Mouse (Mus musculus) neural tube, embryonic 14.5 days (tissue): ENCODE results near the gene Clp1. TPM values are rescaled to one million over a fixed set of nuclear protein-coding genes. Genes with fewer than 3 reads are reported as not detected.
A peak's percentile ranks its signal among the peaks of the same experiment; 100 is the strongest.

Source experiments
- ATAC-seq: fragments of 200-750 bp; cut with Nextera tagmentation; 2 replicates; pipeline ENCODE4 v1.8.0; 2017; ENCODE audit warnings: low read depth, mild to moderate bottlenecking, moderate TSS enrichment, moderate library complexity
- H3K27ac ChIP-seq: fragments of 300-500 bp; sonication (generic); 2 replicates; pipeline ENCODE4 v1.5.1; 2014; ENCODE audit warnings: low read depth, mild to moderate bottlenecking, control low read depth, low read length, moderate library complexity, mixed read lengths
- H3K27me3 ChIP-seq: fragments of 300-500 bp; sonication (generic); 2 replicates; pipeline ENCODE4 v1.6.1; 2014; ENCODE audit warnings: low read length; ENCODE audit not compliant: control insufficient read depth, insufficient read depth
- H3K36me3 ChIP-seq: fragments of 300-500 bp; sonication (generic); 2 replicates; pipeline ENCODE4 v1.6.1; 2014; ENCODE audit warnings: low read length, mixed read lengths; ENCODE audit not compliant: control insufficient read depth, insufficient read depth
- H3K4me1 ChIP-seq: fragments of 300-500 bp; sonication (generic); 2 replicates; pipeline ENCODE4 v1.6.1; 2014; ENCODE audit warnings: low read length; ENCODE audit not compliant: control insufficient read depth, insufficient read depth
- H3K4me2 ChIP-seq: fragments of 300-500 bp; sonication (generic); 2 replicates; pipeline ENCODE4 v1.6.1; 2014; ENCODE audit warnings: mild to moderate bottlenecking, low read depth, low read length, control low read depth
- H3K4me3 ChIP-seq: fragments of 300-500 bp; sonication (generic); 2 replicates; pipeline ENCODE4 v1.5.1; 2014; ENCODE audit warnings: low read depth, low read length, control low read depth, mixed read lengths
- H3K9ac ChIP-seq: fragments of 300-500 bp; sonication (generic); replicated peaks from 2 replicates; pipeline ENCODE4 v1.6.1; 2014; ENCODE audit warnings: low read depth, mild to moderate bottlenecking, control low read depth, low read length, mixed read lengths
- H3K9me3 ChIP-seq: fragments of 300-500 bp; sonication (generic); 2 replicates; pipeline ENCODE4 v1.6.1; 2016; ENCODE audit warnings: low read length; ENCODE audit not compliant: control insufficient read depth
- WGBS: fragments of 180-500 bp; shearing (Covaris S2); extraction: QIAGEN DNeasy Blood & Tissue Kit; methylation state at CpG from one replicate; pipeline ENCODE4 v1.1.7; 2014; 5-methylcytosine and 5-hydroxymethylcytosine counted together
- microRNA counts: library from miRNA; unstranded; fragments of <30 nt; microRNA quantifications from one replicate; lab custom pipeline; 2016
- microRNA-seq: library from miRNA; unstranded; fragments of <30 nt; microRNA quantifications from one replicate; pipeline ENCODE4, GENCODE M21; 2016
- polyA plus RNA-seq: library from polyadenylated mRNA; unstranded; fragments of >200 nt; fragmentation: Nextera tagmentation; extraction: Ambion mirVana; gene quantifications from 2 replicates; pipeline ENCODE4 v1.2.1, GENCODE M21; 2014

The Clp1 gene
- polyA plus RNA-seq, 1 experiment from 2014 or later = 20.6 TPM

GRCm38 (mm10) chr2:84677968-84678880 is 48.9 kb downstream of the Clp1 start, which contains the start of the genes Gm28635 and Med19:
Gene Gm28635 (minus strand): TSS chr2:84678041.
Gene Med19 (plus strand): TSS chr2:84678402.
- peaks cover 20% of the 10 kb centered on the region for H3K4me1 ChIP-seq
- under 1% methylated on average over 44 of the region's 44 CpGs for WGBS
- ATAC-seq = peak; percentile 99
- H3K36me3 ChIP-seq = peaks cover 16% of the 10 kb centered on the region; the same call in 1 of the 2 replicates
- H3K27ac ChIP-seq = peak within 1 kb of the TSS; percentile 69
- peak within 1 kb of the TSS; percentile 98 for H3K4me3 ChIP-seq
- peak within 1 kb of the TSS; percentile 82 for H3K4me2 ChIP-seq
- peak within 1 kb of the TSS; percentile 74 for H3K9ac ChIP-seq
- no peaks in the 10 kb centered on the region for H3K27me3 ChIP-seq
- H3K9me3 ChIP-seq = no peaks in the 10 kb centered on the region

- Histone ChIP-seq H3K27me3 (no peaks in the 10 kb centered on the region), H3K9me3 (no peaks in the 10 kb centered on the region), H3K4me2 (peak overlapping the region; percentile 51), H3K9ac (peak overlapping the region; percentile 47), H3K4me3 (peak overlapping the region; percentile 98), H3K36me3 (peaks cover 16% of the 10 kb centered on the region; the same call in 1 of the 2 replicates), H3K4me1 (peaks cover 20% of the 10 kb centered on the region), H3K27ac (peak overlapping the region; percentile 69)
- peak; percentile 63 for ATAC-seq
- WGBS = 11% methylated on average over 21 of the region's 22 CpGs
Measured at GRCm38 (mm10) chr2:84677270-84677967, 49.7 kb downstream of the Clp1 start.

MicroRNAs encoded within 50 kb of the gene (microRNA counts, 519-probe panel; counts per million panel counts)
- microRNA mmu-miR-130a (lab: Ali Mortazavi, UCI) = 6,708 counts per million, percentile 94 among the panel's probes with 10 or more counts

Small RNA genes lying within 50 kb of the gene (microRNA-seq; reads per million reads assigned to microRNA genes)
- 16,225 reads per million, percentile 97 among the genes with 10 or more reads in this experiment for gene Mir130a

Other genes with a start within 250 kb of the Clp1 start
- 30.1 and 40.4 TPM in 2 replicates for gene Ctnnd1, start 76.6 kb downstream of the Clp1 start, polyA plus RNA-seq
- gene Btbd18, start 68.3 kb downstream of the Clp1 start, polyA plus RNA-seq = 0.24 and 0.44 TPM in 2 replicates
- 163 and 181 TPM in 2 replicates for gene Selenoh, start 56.6 kb downstream of the Clp1 start, polyA plus RNA-seq
- gene Gm28635, start 49.3 kb downstream of the Clp1 start, polyA plus RNA-seq = 0.13 TPM in 1 of 2 replicates, not detected in the other
- gene Med19, start 48.9 kb downstream of the Clp1 start, polyA plus RNA-seq = 61.5 and 64.5 TPM in 2 replicates
- 311 and 342 TPM in 2 replicates for gene Tmx2, start 48.2 kb downstream of the Clp1 start, polyA plus RNA-seq
- 22.8 and 23.9 TPM in 2 replicates for gene Zdhhc5, start 12.2 kb downstream of the Clp1 start, polyA plus RNA-seq
- gene Ypel4, start 6.7 kb upstream of the Clp1 start, polyA plus RNA-seq = 17.8 TPM in 2 replicates
- 1.7 and 2.6 TPM in 2 replicates for gene Gm19426, start 16.3 kb upstream of the Clp1 start, polyA plus RNA-seq
- gene Serping1, start 48.1 kb upstream of the Clp1 start, polyA plus RNA-seq = 15.7 and 34.8 TPM in 2 replicates
- 16.3 and 16.7 TPM in 2 replicates for gene Ube2l6, start 71.5 kb upstream of the Clp1 start, polyA plus RNA-seq
- gene Smtnl1, start 95.3 kb upstream of the Clp1 start, polyA plus RNA-seq = not detected in 2 replicates
- 63.8 and 89.4 TPM in 2 replicates for gene Timm10, start 99.6 kb upstream of the Clp1 start, polyA plus RNA-seq
- 0.63 and 1.8 TPM in 2 replicates for gene Slc43a1, start 111.5 kb upstream of the Clp1 start, polyA plus RNA-seq
- 1.8 and 4.9 TPM in 2 replicates for gene Rtn4rl2, start 159.4 kb upstream of the Clp1 start, polyA plus RNA-seq
- 2.5 and 7.1 TPM in 2 replicates for gene Slc43a3, start 209.2 kb upstream of the Clp1 start, polyA plus RNA-seq